Mouse (Mus musculus): ENCODE results near the gene Irak1.

Irak1 gene

GRCm38 (mm10) chrX:73966248-73967176 lies 57.2 kb downstream of the Irak1 start, which contains the start of gene Hcfc1:
Gene Hcfc1, minus strand, starts transcription at chrX:73966357.
- peak; percentile 92 to 97 for DNase-seq (ENCODE audit: inconsistent age in 2 of 2, low spot score in 1 of 2)

- DNase-seq (ENCODE audit: inconsistent age in 2 of 2, low spot score in 1 of 2), result peak; percentile 72 to 83
Measured at GRCm38 (mm10) chrX:73965307-73965706, 58.4 kb downstream of the Irak1 start.

- DNase-seq (ENCODE audit: inconsistent age in 2 of 2, low spot score in 1 of 2), result peak; percentile 14 to 55
Measured at GRCm38 (mm10) chrX:73964363-73964762, 59.4 kb downstream of the Irak1 start.

Data from adrenal gland, adult (tissue).